Mouse (Mus musculus): ENCODE data around the gene Etfrf1. TPM values are rescaled to one million over a fixed set of nuclear protein-coding genes. Genes with fewer than 3 reads are reported as not detected.

Gene Etfrf1
- polyA plus RNA-seq (2015; fragmentation: Illumina TruSeq; extraction: RNeasy Lipid Tissue Mini Kit (QIAGEN cat#74804); ENCODE audit: low read depth, low replicate concordance), result 47.8 TPM

GRCm38 (mm10) chr6:145210816-145211338 is at the start of gene Etfrf1, which contains the start of gene Casc1:
TSS of gene Etfrf1 (plus strand) at chr6:145211134.
TSS of gene Casc1 (minus strand) at chr6:145211005.

GRCm38 (mm10) chr6:145250185-145250791 is 39.4 kb downstream of the Etfrf1 start, which contains the start of gene Kras:
TSS of gene Kras (minus strand) at chr6:145250239.

Other genes starting within 250 kb of the Etfrf1 start
- 79.3 TPM for gene Bcat1, start 134.9 kb upstream of the Etfrf1 start, polyA plus RNA-seq (2015; fragmentation: Illumina TruSeq; extraction: RNeasy Lipid Tissue Mini Kit (QIAGEN cat#74804); ENCODE audit: low read depth, low replicate concordance)
- 1.6 TPM for gene Lrmp, start 95.5 kb upstream of the Etfrf1 start, polyA plus RNA-seq (2015; fragmentation: Illumina TruSeq; extraction: RNeasy Lipid Tissue Mini Kit (QIAGEN cat#74804); ENCODE audit: low read depth, low replicate concordance)
- gene Casc1, start 129 bp upstream of the Etfrf1 start, polyA plus RNA-seq (2015; fragmentation: Illumina TruSeq; extraction: RNeasy Lipid Tissue Mini Kit (QIAGEN cat#74804); ENCODE audit: low read depth, low replicate concordance), result 1.5 TPM
- gene Kras, start 39.1 kb downstream of the Etfrf1 start, polyA plus RNA-seq (2015; fragmentation: Illumina TruSeq; extraction: RNeasy Lipid Tissue Mini Kit (QIAGEN cat#74804); ENCODE audit: low read depth, low replicate concordance), result 67.8 TPM

Data from brain, adult 10 weeks (tissue).